Mouse (Mus musculus) spleen, postnatal 4 days (tissue): ENCODE results near the gene Lrrc32.

ENCODE experiments used
- DNase-seq, 2 experiments: peaks; one replicate each; pipeline ENCODE4 v3.0.0; 2022; ENCODE audit warnings: low spot score in 2 of 2

Lrrc32 gene

DNA sequence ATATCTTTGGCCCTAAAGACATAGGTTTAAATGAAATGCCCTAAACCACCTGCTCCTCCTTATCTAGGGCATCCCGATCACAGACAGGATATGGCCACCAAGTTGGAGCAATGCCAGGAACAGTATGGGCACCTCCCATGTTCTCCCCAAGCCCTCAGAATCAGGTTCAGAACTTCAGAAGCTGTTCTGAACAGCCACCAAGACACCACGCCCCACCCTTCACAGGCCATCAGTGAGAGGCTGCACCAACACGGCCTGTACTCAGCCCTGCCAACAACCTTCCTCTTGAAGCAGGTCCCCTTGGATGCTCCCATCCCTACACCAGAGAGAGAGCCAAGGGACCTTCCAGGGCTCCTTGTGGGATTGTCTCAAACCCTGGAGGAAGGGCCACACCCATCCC, 55.5 kb downstream of the Lrrc32 start:
- no peak for DNase-seq

DNA sequence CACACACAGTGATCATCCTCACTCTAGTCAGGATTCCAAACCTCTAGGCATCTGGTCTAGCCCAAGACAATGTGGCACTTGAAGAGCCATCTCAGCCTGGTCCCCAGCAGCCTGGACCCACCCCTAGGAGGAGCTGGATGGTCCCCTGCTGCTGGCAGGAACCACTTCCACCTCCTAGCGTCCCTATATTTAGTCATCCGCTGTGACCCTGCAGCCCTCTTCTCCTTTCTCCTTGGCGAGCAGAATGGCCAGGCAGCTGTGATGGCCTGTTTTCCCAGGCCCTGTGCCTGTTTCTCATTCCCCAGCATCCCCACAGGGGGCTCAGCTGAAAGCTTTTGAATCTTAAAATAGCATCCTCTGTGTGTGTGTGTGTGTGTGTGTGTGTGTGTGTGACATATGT, 59.8 kb downstream of the Lrrc32 start:
- no peak for DNase-seq

GRCm38 (mm10) chr7:98550596-98550995, 61.5 kb downstream of the Lrrc32 start:
- DNase-seq: no peak

- DNase-seq: no peak
Observed at GRCm38 (mm10) chr7:98551041-98551440, 62.0 kb downstream of the Lrrc32 start.
